Mouse (Mus musculus): Measurements from ENCODE around the gene Pgr15l.

The Pgr15l gene

GRCm38 (mm10) chrX:97072369-97072768 lies at the start of gene Pgr15l:
Gene Pgr15l, plus strand, starts transcription at chrX:97072596.
- DNase-seq (ENCODE audit: low read depth), result no peak

GRCm38 (mm10) chrX:97027540-97027939 lies 44.9 kb upstream of the Pgr15l start:
- DNase-seq (ENCODE audit: low read depth), result no peak

- no peak for DNase-seq (ENCODE audit: low read depth)
Observed at GRCm38 (mm10) chrX:97069816-97070215, 2.6 kb upstream of the Pgr15l start.

Measured in 416B (cell line).